Mouse (Mus musculus) embryonic facial prominence, embryonic 11.5 days (tissue): ENCODE results near the gene Pitpnm3. TPM values are rescaled to one million over a fixed set of nuclear protein-coding genes. Genes with fewer than 3 reads are reported as not detected.
A peak's percentile ranks its signal among the peaks of the same experiment; 100 is the strongest.

Experiments
- ATAC-seq: fragments of 200-750 bp; cut with Nextera tagmentation; replicated peaks from 2 replicates; pipeline ENCODE4 v1.8.0; 2017; ENCODE audit warnings: low read depth; ENCODE audit not compliant: insufficient number of reproducible peaks, low FRiP score, low TSS enrichment
- DNase-seq: peaks from one replicate; pipeline ENCODE4 v3.0.0-alpha.2; 2015; ENCODE audit warnings: low spot score
- H3K27ac ChIP-seq: fragments of 300-500 bp; sonication (generic); replicated peaks from 2 replicates; pipeline ENCODE4 v1.5.1; 2014; ENCODE audit warnings: mild to moderate bottlenecking, low read depth, low read length, control low read depth
- H3K27me3 ChIP-seq: fragments of 300-500 bp; sonication (generic); 2 replicates; pipeline ENCODE4 v1.6.1; 2014; ENCODE audit warnings: mild to moderate bottlenecking, low read length, moderate library complexity, mixed read lengths; ENCODE audit not compliant: control insufficient read depth, insufficient read depth
- H3K36me3 ChIP-seq: fragments of 300-500 bp; sonication (generic); replicated peaks from 2 replicates; pipeline ENCODE4 v1.6.1; 2014; ENCODE audit warnings: low read depth, mild to moderate bottlenecking, low read length, moderate library complexity, mixed read lengths; ENCODE audit not compliant: control insufficient read depth, insufficient read depth
- H3K4me1 ChIP-seq: fragments of 300-500 bp; sonication (generic); 2 replicates; pipeline ENCODE4 v1.6.1; 2014; ENCODE audit warnings: low read length, mixed read lengths; ENCODE audit not compliant: control insufficient read depth, insufficient read depth
- H3K4me2 ChIP-seq: fragments of 300-500 bp; sonication (generic); 2 replicates; pipeline ENCODE4 v1.6.1; 2014; ENCODE audit warnings: low read depth, mild to moderate bottlenecking, control low read depth, low read length, moderate library complexity
- H3K4me3 ChIP-seq: fragments of 300-500 bp; sonication (generic); 2 replicates; pipeline ENCODE4 v1.5.1; 2014; ENCODE audit warnings: low read depth, low read length, control low read depth
- H3K9ac ChIP-seq: fragments of 300-500 bp; sonication (generic); replicated peaks from 2 replicates; pipeline ENCODE4 v1.6.1; 2014; ENCODE audit warnings: mild to moderate bottlenecking, control low read depth, low read length
- H3K9me3 ChIP-seq: fragments of 300-500 bp; sonication (generic); replicated peaks from 2 replicates; pipeline ENCODE4 v1.6.1; 2016; ENCODE audit warnings: mild to moderate bottlenecking, low read length, inconsistent platforms, mixed read lengths; ENCODE audit not compliant: control insufficient read depth
- WGBS: fragments of 180-500 bp; shearing (Covaris S2); extraction: QIAGEN DNeasy Blood & Tissue Kit; methylation state at CpG from one replicate; pipeline ENCODE4 v1.1.7; 2014; 5-methylcytosine and 5-hydroxymethylcytosine counted together
- polyA plus RNA-seq: library from polyadenylated mRNA; unstranded; fragments of >200 nt; fragmentation: Nextera tagmentation; extraction: Ambion mirVana; gene quantifications from 2 replicates; pipeline ENCODE4 v1.2.1, GENCODE M21; 2014

The Pitpnm3 gene
- polyA plus RNA-seq, 1 experiment from 2014 or later = 0.34 TPM

GRCm38 (mm10) chr11:72067326-72067725 is 68.3 kb downstream of the Pitpnm3 start:
- no peaks in the 10 kb centered on the region for H3K27me3 ChIP-seq
- H3K4me3 ChIP-seq = no peak overlapping the region
- H3K4me2 ChIP-seq = no peak overlapping the region
- DNase-seq = no peak
- no peak overlapping the region for H3K9ac ChIP-seq
- no peaks in the 10 kb centered on the region for H3K36me3 ChIP-seq
- no peak overlapping the region for H3K27ac ChIP-seq
- no peaks in the 10 kb centered on the region for H3K4me1 ChIP-seq
- H3K9me3 ChIP-seq = no peaks in the 10 kb centered on the region; the same call in none of the 2 replicates
- 81% methylated on average over 5 of the region's 5 CpGs for WGBS
- no peak for ATAC-seq

DNA sequence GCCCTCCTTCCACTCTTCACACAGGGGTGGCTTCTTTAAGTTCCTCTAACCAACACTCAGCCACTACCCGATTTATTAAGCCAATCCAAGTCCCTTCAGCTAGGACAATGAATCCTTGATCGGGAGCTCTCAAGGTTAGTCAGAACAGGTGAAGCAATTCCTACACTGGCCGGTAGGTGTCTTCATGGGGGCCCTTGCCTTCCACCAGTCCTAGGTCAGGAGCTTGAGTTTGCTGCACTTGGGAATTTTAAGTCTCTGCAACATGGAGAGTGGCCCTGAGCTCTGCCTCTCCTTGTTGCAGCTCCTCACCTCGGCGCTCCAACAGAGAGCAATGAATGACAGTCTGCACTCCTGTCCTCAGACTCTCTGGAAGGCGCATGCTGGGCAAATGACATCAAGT is 69.2 kb downstream of the Pitpnm3 start:
- Histone ChIP-seq H3K9me3 (no peaks in the 10 kb centered on the region; the same call in none of the 2 replicates), H3K36me3 (no peaks in the 10 kb centered on the region), H3K27ac (no peak overlapping the region), H3K9ac (no peak overlapping the region), H3K4me3 (no peak overlapping the region), H3K4me2 (no peak overlapping the region), H3K4me1 (no peaks in the 10 kb centered on the region), H3K27me3 (no peaks in the 10 kb centered on the region)
- WGBS = 39% methylated on average over 6 of the region's 6 CpGs
- DNase-seq = peak; percentile 59
- no peak for ATAC-seq

GRCm38 (mm10) chr11:72065103-72065502 is 70.5 kb downstream of the Pitpnm3 start:
- Histone ChIP-seq H3K27ac (no peak overlapping the region), H3K4me2 (no peak overlapping the region), H3K9ac (no peak overlapping the region), H3K4me1 (no peaks in the 10 kb centered on the region), H3K27me3 (no peaks in the 10 kb centered on the region), H3K36me3 (no peaks in the 10 kb centered on the region), H3K9me3 (no peaks in the 10 kb centered on the region; the same call in none of the 2 replicates), H3K4me3 (no peak overlapping the region)
- DNase-seq (no peak), ATAC-seq (no peak)
- WGBS = 90% methylated on average over 8 of the region's 8 CpGs

- Histone ChIP-seq H3K36me3 (no peaks in the 10 kb centered on the region), H3K27me3 (no peaks in the 10 kb centered on the region), H3K9ac (no peak overlapping the region), H3K9me3 (no peaks in the 10 kb centered on the region; the same call in none of the 2 replicates), H3K27ac (no peak overlapping the region), H3K4me2 (no peak overlapping the region), H3K4me3 (no peak overlapping the region), H3K4me1 (no peaks in the 10 kb centered on the region)
- WGBS = 83% methylated on average over 6 of the region's 6 CpGs
- DNase-seq (no peak), ATAC-seq (no peak)
Observed at GRCm38 (mm10) chr11:72064414-72064813, 71.2 kb downstream of the Pitpnm3 start.

GRCm38 (mm10) chr11:72061093-72061620 is 74.4 kb downstream of the Pitpnm3 start:
- 76% methylated on average over 13 of the region's 13 CpGs for WGBS
- no peak overlapping the region for H3K9ac ChIP-seq
- H3K27me3 ChIP-seq = no peaks in the 10 kb centered on the region
- no peaks in the 10 kb centered on the region for H3K4me1 ChIP-seq
- no peak overlapping the region for H3K4me3 ChIP-seq
- DNase-seq (no peak), ATAC-seq (no peak)
- no peak overlapping the region for H3K27ac ChIP-seq
- H3K4me2 ChIP-seq = no peak overlapping the region
- no peaks in the 10 kb centered on the region for H3K36me3 ChIP-seq
- no peaks in the 10 kb centered on the region; the same call in none of the 2 replicates for H3K9me3 ChIP-seq

GRCm38 (mm10) chr11:72060416-72060815 is 75.2 kb downstream of the Pitpnm3 start:
- no peaks in the 10 kb centered on the region for H3K36me3 ChIP-seq
- H3K4me1 ChIP-seq = no peaks in the 10 kb centered on the region
- no peak for DNase-seq
- H3K4me2 ChIP-seq = no peak overlapping the region
- no peak overlapping the region for H3K4me3 ChIP-seq
- no peak overlapping the region for H3K9ac ChIP-seq
- WGBS = 86% methylated on average over 9 of the region's 9 CpGs
- no peaks in the 10 kb centered on the region for H3K27me3 ChIP-seq
- H3K9me3 ChIP-seq = no peaks in the 10 kb centered on the region; the same call in none of the 2 replicates
- no peak overlapping the region for H3K27ac ChIP-seq
- no peak for ATAC-seq

DNA sequence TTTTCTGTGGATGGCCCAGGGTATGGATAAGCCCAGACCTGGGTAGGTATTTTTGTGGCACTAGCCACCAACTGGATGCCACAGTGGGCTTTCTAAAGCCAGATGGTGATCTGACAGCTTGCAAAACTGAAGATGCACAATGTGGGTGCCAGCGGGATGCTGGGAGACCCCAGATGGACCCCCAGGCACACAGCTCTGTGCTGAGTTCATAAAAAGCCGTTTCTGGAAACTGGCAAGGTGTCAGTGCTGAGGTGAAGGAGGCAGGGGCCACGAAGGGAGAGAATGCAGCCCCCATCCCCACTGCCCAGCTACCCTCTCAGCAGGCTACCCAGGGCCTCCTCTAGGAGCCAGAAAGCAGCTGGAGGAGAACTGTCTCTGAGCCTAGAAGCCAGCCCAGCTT is 78.4 kb downstream of the Pitpnm3 start:
- no peak overlapping the region for H3K4me3 ChIP-seq
- DNase-seq = no peak
- no peak for ATAC-seq
- H3K36me3 ChIP-seq = no peaks in the 10 kb centered on the region
- no peaks in the 10 kb centered on the region for H3K4me1 ChIP-seq
- WGBS = 89% methylated on average over 3 of the region's 3 CpGs
- H3K27me3 ChIP-seq = no peaks in the 10 kb centered on the region
- no peak overlapping the region for H3K27ac ChIP-seq
- no peaks in the 10 kb centered on the region for H3K9me3 ChIP-seq
- no peak overlapping the region for H3K4me2 ChIP-seq
- no peak overlapping the region for H3K9ac ChIP-seq

DNA sequence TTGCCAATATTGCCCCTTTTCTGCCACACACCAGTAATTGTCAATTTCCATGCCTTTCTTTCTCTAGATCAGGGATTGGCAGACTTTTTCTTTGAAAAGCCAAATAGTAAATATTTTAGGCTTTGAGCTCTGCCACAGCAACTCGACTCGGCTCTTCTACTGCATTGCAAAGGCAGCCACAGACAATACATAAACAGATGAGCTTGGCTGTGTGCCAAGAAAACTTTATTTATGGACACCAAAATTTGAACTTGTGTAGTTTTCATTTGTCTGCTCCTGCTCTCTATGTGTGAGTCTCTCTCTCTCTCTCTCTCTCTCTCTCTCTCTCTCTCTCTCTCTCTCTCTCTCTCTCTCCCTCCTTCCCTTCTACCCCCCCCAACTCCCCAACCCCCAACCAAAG is 80.4 kb downstream of the Pitpnm3 start:
- Histone ChIP-seq H3K36me3 (no peaks in the 10 kb centered on the region), H3K4me2 (no peak overlapping the region), H3K27ac (no peak overlapping the region), H3K4me1 (no peaks in the 10 kb centered on the region; the same call in 1 of the 2 replicates), H3K9me3 (no peaks in the 10 kb centered on the region), H3K4me3 (no peak overlapping the region), H3K27me3 (peaks cover 3% of the 10 kb centered on the region), H3K9ac (no peak overlapping the region)
- ATAC-seq (no peak), DNase-seq (peak; percentile 10)
- 50% methylated on average over 2 of the region's 2 CpGs for WGBS
